Mouse (Mus musculus): ENCODE measurements around the gene Crybg3. TPM values are rescaled to one million over a fixed set of nuclear protein-coding genes. Genes with fewer than 3 reads are reported as not detected.

The Crybg3 gene
- polyA plus RNA-seq, 1 experiment from 2014 or later: 5.0 TPM

GRCm38 (mm10) chr16:59565631-59566030 lies 35.1 kb downstream of the Crybg3 start:
- WGBS: 85% methylated on average over 2 of the region's 2 CpGs
- Histone ChIP-seq H3K27ac (ENCODE audit: low read length) (no peak overlapping the region), H3K27me3 (replicated peaks; ENCODE audit: control insufficient read depth, insufficient read depth, low read length) (no peaks in the 10 kb centered on the region), H3K36me3 (ENCODE audit: control insufficient read depth, insufficient read depth, low read length) (no peaks in the 10 kb centered on the region), H3K4me3 (ENCODE audit: low read length) (no peak overlapping the region), H3K4me2 (ENCODE audit: low read depth, low read length) (no peak overlapping the region), H3K4me1 (ENCODE audit: control insufficient read depth, insufficient read depth, low read length) (no peaks in the 10 kb centered on the region), H3K9ac (ENCODE audit: low read depth, low read length) (no peak overlapping the region), H3K9me3 (ENCODE audit: control insufficient read depth, low read length) (no peaks in the 10 kb centered on the region)
- ATAC-seq: no peak

GRCm38 (mm10) chr16:59564025-59564424 lies 36.8 kb downstream of the Crybg3 start:
- Histone ChIP-seq H3K36me3 (ENCODE audit: control insufficient read depth, insufficient read depth, low read length) (no peaks in the 10 kb centered on the region), H3K9ac (ENCODE audit: low read depth, low read length) (no peak overlapping the region), H3K9me3 (ENCODE audit: control insufficient read depth, low read length) (no peaks in the 10 kb centered on the region), H3K4me3 (ENCODE audit: low read length) (no peak overlapping the region), H3K4me2 (ENCODE audit: low read depth, low read length) (no peak overlapping the region), H3K27me3 (replicated peaks; ENCODE audit: control insufficient read depth, insufficient read depth, low read length) (no peaks in the 10 kb centered on the region), H3K4me1 (ENCODE audit: control insufficient read depth, insufficient read depth, low read length) (no peaks in the 10 kb centered on the region), H3K27ac (ENCODE audit: low read length) (no peak overlapping the region)
- ATAC-seq: no peak
- WGBS: 84% methylated on average over 5 of the region's 5 CpGs

DNA sequence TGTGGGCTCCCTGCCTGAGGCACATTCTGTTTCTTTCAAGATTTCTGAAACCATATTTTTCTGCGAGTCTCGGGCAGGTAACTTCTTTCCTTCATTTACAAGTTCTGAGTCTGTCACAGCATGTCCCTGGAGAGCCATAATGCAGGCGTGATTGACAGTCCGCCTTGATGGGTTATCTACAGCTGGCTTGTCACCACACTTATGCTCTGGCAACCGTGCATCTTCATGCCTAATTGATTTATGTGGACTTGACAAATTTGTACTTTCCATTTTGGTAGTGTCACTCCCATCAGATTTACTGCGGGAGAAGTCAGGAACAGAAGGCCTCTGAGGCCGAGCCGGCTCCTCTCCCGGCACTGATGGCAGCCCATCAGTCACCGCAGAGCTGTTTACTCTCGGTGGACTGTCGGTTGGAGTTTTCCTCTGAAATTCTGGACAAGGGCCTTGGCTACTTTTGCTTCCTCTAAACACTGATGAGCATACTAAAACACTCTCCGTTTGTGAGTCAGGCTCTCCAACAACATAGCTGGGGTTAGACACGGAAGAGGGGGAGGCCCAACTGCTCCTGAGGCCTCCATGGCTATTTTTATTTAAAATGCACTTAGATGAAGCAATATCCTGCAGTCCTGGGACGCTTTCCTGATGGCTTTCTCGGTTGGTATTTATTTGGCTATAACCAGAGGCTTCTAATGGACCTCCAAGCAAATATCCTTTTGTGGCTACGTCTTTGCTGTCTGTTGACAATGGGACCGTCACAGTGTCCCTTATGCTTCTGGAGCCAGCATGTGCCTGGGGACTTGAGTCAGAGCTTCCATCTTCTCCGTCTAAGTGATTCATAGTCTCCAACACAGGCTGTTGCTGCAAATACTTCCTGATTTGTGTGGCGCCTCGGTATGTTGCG lies 41.2 kb downstream of the Crybg3 start:
- Histone ChIP-seq H3K4me3 (ENCODE audit: low read length) (no peak overlapping the region), H3K27me3 (replicated peaks; ENCODE audit: control insufficient read depth, insufficient read depth, low read length) (no peaks in the 10 kb centered on the region), H3K36me3 (ENCODE audit: control insufficient read depth, insufficient read depth, low read length) (no peaks in the 10 kb centered on the region), H3K4me2 (ENCODE audit: low read depth, low read length) (no peak overlapping the region), H3K9me3 (ENCODE audit: control insufficient read depth, low read length) (no peaks in the 10 kb centered on the region), H3K27ac (ENCODE audit: low read length) (peak overlapping the region; percentile 55), H3K9ac (ENCODE audit: low read depth, low read length) (no peak overlapping the region), H3K4me1 (ENCODE audit: control insufficient read depth, insufficient read depth, low read length) (no peaks in the 10 kb centered on the region)
- 54% methylated on average over 22 of the region's 22 CpGs for WGBS
- peak; percentile 82 for ATAC-seq

DNA sequence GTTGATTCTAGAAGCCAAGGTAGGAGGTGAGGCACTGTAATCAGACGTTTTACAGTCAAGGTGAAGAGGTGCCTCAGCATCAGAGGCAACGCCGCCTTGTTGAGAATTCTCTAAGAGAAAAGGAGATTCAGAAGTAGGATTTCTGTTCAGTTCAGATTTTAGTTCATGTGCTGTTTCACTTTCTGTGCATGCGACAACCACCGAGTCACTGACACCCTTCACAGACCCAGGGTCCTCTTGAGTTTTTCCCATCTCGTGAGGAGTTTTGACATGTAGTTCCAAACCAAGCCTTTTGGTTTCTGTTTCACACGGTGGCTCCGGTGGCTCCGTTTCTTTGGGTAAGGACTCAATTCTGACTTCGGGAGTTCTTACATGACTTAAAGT lies 41.9 kb downstream of the Crybg3 start:
- no peaks in the 10 kb centered on the region for H3K27me3 ChIP-seq (replicated peaks; ENCODE audit: control insufficient read depth, insufficient read depth, low read length)
- ATAC-seq: no peak
- no peaks in the 10 kb centered on the region for H3K36me3 ChIP-seq (ENCODE audit: control insufficient read depth, insufficient read depth, low read length)
- 88% methylated on average over 10 of the region's 10 CpGs for WGBS
- H3K4me3 ChIP-seq (ENCODE audit: low read length): no peak overlapping the region
- H3K4me1 ChIP-seq (ENCODE audit: control insufficient read depth, insufficient read depth, low read length): no peaks in the 10 kb centered on the region
- no peak overlapping the region for H3K4me2 ChIP-seq (ENCODE audit: low read depth, low read length)
- no peak overlapping the region for H3K9ac ChIP-seq (ENCODE audit: low read depth, low read length)
- H3K9me3 ChIP-seq (ENCODE audit: control insufficient read depth, low read length): no peaks in the 10 kb centered on the region
- H3K27ac ChIP-seq (ENCODE audit: low read length): no peak overlapping the region

DNA sequence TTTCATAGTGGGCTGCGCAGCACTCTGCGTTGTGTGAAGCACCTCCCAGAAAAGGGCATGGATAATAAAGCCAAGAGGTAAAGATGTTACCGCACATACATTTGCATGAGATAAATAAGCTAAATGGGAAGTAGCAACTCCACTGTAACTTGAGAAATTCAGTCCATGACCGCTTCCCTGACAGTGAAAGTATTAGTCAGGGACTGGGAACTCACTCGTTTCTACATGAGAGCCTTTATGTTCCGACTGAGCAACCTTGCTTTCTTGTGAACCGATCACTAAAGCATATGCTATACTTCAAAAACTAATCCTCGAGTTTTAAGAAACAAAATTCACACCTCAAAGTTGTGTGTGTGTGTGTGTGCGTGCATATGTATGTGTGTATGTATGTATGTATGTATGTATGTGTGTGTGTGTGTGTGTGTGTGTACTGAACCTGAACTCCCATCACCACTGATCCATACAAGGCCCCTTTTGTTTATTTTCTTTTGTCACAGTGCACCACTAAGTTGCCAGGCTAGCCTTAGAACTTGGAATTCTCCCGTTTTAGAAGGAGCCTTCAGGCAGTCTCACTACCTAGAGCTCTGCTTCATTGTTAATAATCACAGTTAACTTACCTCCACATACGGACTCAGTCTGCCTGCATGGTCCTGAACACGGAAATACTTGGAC lies 47.2 kb downstream of the Crybg3 start:
- Histone ChIP-seq H3K4me1 (ENCODE audit: control insufficient read depth, insufficient read depth, low read length) (peaks cover 1% of the 10 kb centered on the region; the same call in 1 of the 2 replicates), H3K27me3 (replicated peaks; ENCODE audit: control insufficient read depth, insufficient read depth, low read length) (no peaks in the 10 kb centered on the region), H3K36me3 (ENCODE audit: control insufficient read depth, insufficient read depth, low read length) (no peaks in the 10 kb centered on the region), H3K27ac (ENCODE audit: low read length) (no peak overlapping the region), H3K4me2 (ENCODE audit: low read depth, low read length) (no peak overlapping the region), H3K4me3 (ENCODE audit: low read length) (no peak overlapping the region), H3K9ac (ENCODE audit: low read depth, low read length) (no peak overlapping the region), H3K9me3 (ENCODE audit: control insufficient read depth, low read length) (no peaks in the 10 kb centered on the region)
- WGBS: 84% methylated on average over 12 of the region's 12 CpGs
- no peak for ATAC-seq

- Histone ChIP-seq H3K4me2 (ENCODE audit: low read depth, low read length) (no peak overlapping the region), H3K27ac (ENCODE audit: low read length) (no peak overlapping the region), H3K27me3 (replicated peaks; ENCODE audit: control insufficient read depth, insufficient read depth, low read length) (no peaks in the 10 kb centered on the region), H3K36me3 (ENCODE audit: control insufficient read depth, insufficient read depth, low read length) (no peaks in the 10 kb centered on the region), H3K4me1 (ENCODE audit: control insufficient read depth, insufficient read depth, low read length) (peaks cover 12% of the 10 kb centered on the region), H3K9me3 (ENCODE audit: control insufficient read depth, low read length) (no peaks in the 10 kb centered on the region), H3K4me3 (ENCODE audit: low read length) (no peak overlapping the region), H3K9ac (ENCODE audit: low read depth, low read length) (no peak overlapping the region)
- 62% methylated on average over 5 of the region's 5 CpGs for WGBS
- ATAC-seq: no peak
Observed at GRCm38 (mm10) chr16:59551507-59551906, 49.3 kb downstream of the Crybg3 start.

GRCm38 (mm10) chr16:59549631-59550030 lies 51.1 kb downstream of the Crybg3 start:
- H3K27ac ChIP-seq (ENCODE audit: low read length): no peak overlapping the region
- no peaks in the 10 kb centered on the region for H3K27me3 ChIP-seq (replicated peaks; ENCODE audit: control insufficient read depth, insufficient read depth, low read length)
- no peaks in the 10 kb centered on the region for H3K9me3 ChIP-seq (ENCODE audit: control insufficient read depth, low read length)
- no peaks in the 10 kb centered on the region for H3K36me3 ChIP-seq (ENCODE audit: control insufficient read depth, insufficient read depth, low read length)
- WGBS: 87% methylated on average over 15 of the region's 15 CpGs
- H3K9ac ChIP-seq (ENCODE audit: low read depth, low read length): no peak overlapping the region
- H3K4me1 ChIP-seq (ENCODE audit: control insufficient read depth, insufficient read depth, low read length): peaks cover 12% of the 10 kb centered on the region
- no peak overlapping the region for H3K4me2 ChIP-seq (ENCODE audit: low read depth, low read length)
- no peak overlapping the region for H3K4me3 ChIP-seq (ENCODE audit: low read length)
- ATAC-seq: no peak

GRCm38 (mm10) chr16:59548582-59548947 lies 52.2 kb downstream of the Crybg3 start:
- H3K27me3 ChIP-seq (replicated peaks; ENCODE audit: control insufficient read depth, insufficient read depth, low read length): no peaks in the 10 kb centered on the region
- peaks cover 12% of the 10 kb centered on the region for H3K4me1 ChIP-seq (ENCODE audit: control insufficient read depth, insufficient read depth, low read length)
- no peak overlapping the region for H3K4me3 ChIP-seq (ENCODE audit: low read length)
- no peaks in the 10 kb centered on the region for H3K9me3 ChIP-seq (ENCODE audit: control insufficient read depth, low read length)
- H3K36me3 ChIP-seq (ENCODE audit: control insufficient read depth, insufficient read depth, low read length): no peaks in the 10 kb centered on the region
- H3K9ac ChIP-seq (ENCODE audit: low read depth, low read length): no peak overlapping the region
- H3K4me2 ChIP-seq (ENCODE audit: low read depth, low read length): no peak overlapping the region
- H3K27ac ChIP-seq (ENCODE audit: low read length): no peak overlapping the region
- no peak for ATAC-seq
- 92% methylated on average over 4 of the region's 4 CpGs for WGBS

DNA sequence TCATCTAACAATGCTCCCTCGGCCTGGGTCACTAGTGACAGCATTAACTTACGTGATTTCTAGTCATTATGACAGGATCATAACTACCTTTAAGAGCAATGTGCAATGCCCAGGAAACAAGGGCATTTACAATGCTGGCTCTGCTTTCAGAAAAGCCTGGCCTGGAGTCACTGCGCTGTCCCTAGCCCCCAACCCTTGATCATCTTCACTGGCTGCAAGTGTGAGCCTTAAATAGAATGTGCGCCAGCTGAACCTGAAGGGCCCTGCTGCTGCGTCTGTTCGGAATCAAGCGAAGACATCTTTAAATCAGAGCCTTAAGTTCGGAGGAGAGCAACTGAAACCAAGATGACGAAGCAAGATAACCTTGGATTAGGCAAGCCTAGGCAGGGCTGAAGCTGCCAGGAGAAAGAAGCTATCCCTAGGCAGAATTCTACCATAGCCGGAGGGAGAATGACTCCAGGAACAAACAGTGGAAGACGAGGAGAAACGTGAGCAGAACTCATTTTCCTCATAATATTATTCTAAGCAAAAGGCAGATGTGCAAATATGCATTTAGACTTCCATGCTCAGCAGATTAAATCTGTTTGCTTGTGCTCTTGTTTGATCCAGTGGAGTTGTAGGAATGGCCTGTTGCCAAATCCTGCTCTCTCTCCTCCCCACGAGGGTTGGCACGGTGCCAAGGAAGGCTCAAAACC lies 52.7 kb downstream of the Crybg3 start:
- 58% methylated on average over 14 of the region's 14 CpGs for WGBS
- H3K9ac ChIP-seq (ENCODE audit: low read depth, low read length): no peak overlapping the region
- ATAC-seq: no peak
- H3K36me3 ChIP-seq (ENCODE audit: control insufficient read depth, insufficient read depth, low read length): no peaks in the 10 kb centered on the region
- peaks cover 12% of the 10 kb centered on the region for H3K4me1 ChIP-seq (ENCODE audit: control insufficient read depth, insufficient read depth, low read length)
- H3K9me3 ChIP-seq (ENCODE audit: control insufficient read depth, low read length): no peaks in the 10 kb centered on the region
- H3K4me2 ChIP-seq (ENCODE audit: low read depth, low read length): no peak overlapping the region
- H3K27ac ChIP-seq (ENCODE audit: low read length): 0 out of 2 replicates have a peak overlapping the region, but pooled peaks have one; percentile 5
- no peak overlapping the region for H3K4me3 ChIP-seq (ENCODE audit: low read length)
- H3K27me3 ChIP-seq (replicated peaks; ENCODE audit: control insufficient read depth, insufficient read depth, low read length): no peaks in the 10 kb centered on the region
